Mouse (Mus musculus): ENCODE measurements around the gene Slc31a1. TPM values are rescaled to one million over a fixed set of nuclear protein-coding genes. Genes with fewer than 3 reads are reported as not detected.

Slc31a1 gene
- total RNA-seq (2014; rRNA removed) (88.4 and 91.4 TPM in 2 replicates), polyA plus RNA-seq (2012; rRNA removed) (75.3 and 81.5 TPM in 2 replicates)

DNA sequence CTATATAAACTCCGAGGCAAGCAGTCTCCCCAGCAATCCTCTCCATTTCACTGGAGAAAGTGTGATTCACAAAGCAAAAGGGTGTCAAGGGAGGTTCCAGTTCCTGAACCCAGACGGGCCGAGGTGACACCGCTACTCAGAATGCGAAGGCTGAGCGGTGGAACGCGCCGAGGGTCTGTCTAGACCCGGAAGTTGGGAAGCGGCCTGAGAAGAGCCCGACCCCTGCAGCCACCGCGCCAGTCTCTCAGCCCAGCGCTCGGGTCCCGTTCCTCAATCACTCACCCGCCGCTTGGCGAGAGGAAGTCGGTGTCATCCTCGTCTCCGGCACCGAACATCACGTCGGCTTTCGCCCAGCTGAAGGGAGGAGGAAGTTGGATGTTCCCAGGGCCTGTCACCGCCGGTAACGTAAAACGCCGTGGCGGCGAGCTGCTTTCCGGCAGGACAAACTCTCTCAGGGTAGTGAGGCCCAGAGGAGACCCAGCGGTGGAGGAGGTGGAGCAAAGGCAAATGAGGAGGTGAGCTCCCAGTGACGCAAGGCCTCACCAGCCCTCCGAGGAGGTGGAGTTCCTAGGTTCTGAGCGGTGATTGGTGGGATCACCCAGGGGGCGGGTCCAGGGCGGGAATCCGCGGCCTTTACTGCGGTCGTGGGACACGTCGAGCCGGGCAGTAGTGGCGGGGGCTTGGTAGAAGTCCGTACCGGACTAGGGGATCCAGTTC lies at the start of gene Slc31a1, which contains the start of gene Fkbp15:
Slc31a1 (plus strand) TSS at position 640 of the 717 bp plus-strand sequence.
Fkbp15 (minus strand) TSS at position 461 of the 717 bp plus-strand sequence.
- peak within 1 kb of the TSS; percentile 86 for H3K4me3 ChIP-seq (ENCODE audit: insufficient read depth, low read depth, low read length)
- H3K9ac ChIP-seq (ENCODE audit: low read depth, low read length): peak within 1 kb of the TSS; percentile 81
- peaks cover 4% of the 10 kb centered on the region; the same call in 1 of the 2 replicates for H3K36me3 ChIP-seq (ENCODE audit: control insufficient read depth, insufficient read depth, low read length)
- peak; percentile 97 for DNase-seq (ENCODE audit: extremely low read depth, low read depth, low spot score)
- peak within 1 kb of the TSS; percentile 81 for H3K27ac ChIP-seq (replicated peaks; ENCODE audit: insufficient read depth, low read depth, low read length)
- H3K79me2 ChIP-seq (ENCODE audit: control insufficient read depth, insufficient read depth, low read length): peaks cover 19% of the 10 kb centered on the region; the same call in 1 of the 2 replicates
- H3K4me1 ChIP-seq (ENCODE audit: control insufficient read depth, insufficient read depth, low read length): peaks cover 8% of the 10 kb centered on the region; the same call in 1 of the 2 replicates
- under 1% methylated on average over 51 of the region's 51 CpGs for WGBS
- no peaks in the 10 kb centered on the region for H3K27me3 ChIP-seq (ENCODE audit: control insufficient read depth, insufficient read depth, low read length)
- TF ChIP-seq CTCF (IDR thresholded peaks at IDR 0.05; ENCODE audit: low read depth, low read length) (no peak), POLR2A (IDR thresholded peaks at IDR 0.05; ENCODE audit: extremely low read depth, insufficient read depth, low read length) (peak; percentile 97)

GRCm38 (mm10) chr4:62312821-62313220 lies 47.7 kb upstream of the Slc31a1 start:
- Histone ChIP-seq H3K4me1 (ENCODE audit: control insufficient read depth, insufficient read depth, low read length) (no peaks in the 10 kb centered on the region; the same call in 1 of the 2 replicates), H3K9ac (ENCODE audit: low read depth, low read length) (no peak overlapping the region), H3K36me3 (ENCODE audit: control insufficient read depth, insufficient read depth, low read length) (peaks cover 60% of the 10 kb centered on the region), H3K4me3 (ENCODE audit: insufficient read depth, low read depth, low read length) (no peak overlapping the region), H3K27me3 (ENCODE audit: control insufficient read depth, insufficient read depth, low read length) (no peaks in the 10 kb centered on the region), H3K79me2 (ENCODE audit: control insufficient read depth, insufficient read depth, low read length) (no peaks in the 10 kb centered on the region), H3K27ac (replicated peaks; ENCODE audit: insufficient read depth, low read depth, low read length) (no peak overlapping the region)
- TF ChIP-seq POLR2A (IDR thresholded peaks at IDR 0.05; ENCODE audit: extremely low read depth, insufficient read depth, low read length) (no peak), CTCF (IDR thresholded peaks at IDR 0.05; ENCODE audit: low read depth, low read length) (no peak)
- no peak for DNase-seq (ENCODE audit: extremely low read depth, low read depth, low spot score)
- WGBS: 99% methylated on average over 2 of the region's 2 CpGs

GRCm38 (mm10) chr4:62313641-62314211 lies 46.8 kb upstream of the Slc31a1 start:
- no peak overlapping the region for H3K9ac ChIP-seq (ENCODE audit: low read depth, low read length)
- TF ChIP-seq CTCF (IDR thresholded peaks at IDR 0.05; ENCODE audit: low read depth, low read length) (no peak), POLR2A (IDR thresholded peaks at IDR 0.05; ENCODE audit: extremely low read depth, insufficient read depth, low read length) (no peak)
- H3K4me1 ChIP-seq (ENCODE audit: control insufficient read depth, insufficient read depth, low read length): no peaks in the 10 kb centered on the region; the same call in 1 of the 2 replicates
- no peaks in the 10 kb centered on the region for H3K27me3 ChIP-seq (ENCODE audit: control insufficient read depth, insufficient read depth, low read length)
- H3K4me3 ChIP-seq (ENCODE audit: insufficient read depth, low read depth, low read length): no peak overlapping the region
- DNase-seq (ENCODE audit: extremely low read depth, low read depth, low spot score): no peak
- 0 out of 2 replicates have a peak overlapping the region, but pooled peaks have one; percentile 31 for H3K27ac ChIP-seq (replicated peaks; ENCODE audit: insufficient read depth, low read depth, low read length)
- peaks cover 63% of the 10 kb centered on the region for H3K36me3 ChIP-seq (ENCODE audit: control insufficient read depth, insufficient read depth, low read length)
- no peaks in the 10 kb centered on the region for H3K79me2 ChIP-seq (ENCODE audit: control insufficient read depth, insufficient read depth, low read length)
- WGBS: 81% methylated on average over 9 of the region's 9 CpGs

- H3K4me3 ChIP-seq (ENCODE audit: insufficient read depth, low read depth, low read length): no peak overlapping the region
- DNase-seq (ENCODE audit: extremely low read depth, low read depth, low spot score): no peak
- 97% methylated on average over 3 of the region's 3 CpGs for WGBS
- H3K79me2 ChIP-seq (ENCODE audit: control insufficient read depth, insufficient read depth, low read length): no peaks in the 10 kb centered on the region
- H3K4me1 ChIP-seq (ENCODE audit: control insufficient read depth, insufficient read depth, low read length): no peaks in the 10 kb centered on the region; the same call in 1 of the 2 replicates
- no peaks in the 10 kb centered on the region for H3K27me3 ChIP-seq (ENCODE audit: control insufficient read depth, insufficient read depth, low read length)
- no peak overlapping the region for H3K9ac ChIP-seq (ENCODE audit: low read depth, low read length)
- 0 out of 2 replicates have a peak overlapping the region, but pooled peaks have one; percentile 31 for H3K27ac ChIP-seq (replicated peaks; ENCODE audit: insufficient read depth, low read depth, low read length)
- TF ChIP-seq CTCF (IDR thresholded peaks at IDR 0.05; ENCODE audit: low read depth, low read length) (no peak), POLR2A (IDR thresholded peaks at IDR 0.05; ENCODE audit: extremely low read depth, insufficient read depth, low read length) (no peak)
- peaks cover 71% of the 10 kb centered on the region for H3K36me3 ChIP-seq (ENCODE audit: control insufficient read depth, insufficient read depth, low read length)
Observed at GRCm38 (mm10) chr4:62314516-62314915, 46.0 kb upstream of the Slc31a1 start.

DNA sequence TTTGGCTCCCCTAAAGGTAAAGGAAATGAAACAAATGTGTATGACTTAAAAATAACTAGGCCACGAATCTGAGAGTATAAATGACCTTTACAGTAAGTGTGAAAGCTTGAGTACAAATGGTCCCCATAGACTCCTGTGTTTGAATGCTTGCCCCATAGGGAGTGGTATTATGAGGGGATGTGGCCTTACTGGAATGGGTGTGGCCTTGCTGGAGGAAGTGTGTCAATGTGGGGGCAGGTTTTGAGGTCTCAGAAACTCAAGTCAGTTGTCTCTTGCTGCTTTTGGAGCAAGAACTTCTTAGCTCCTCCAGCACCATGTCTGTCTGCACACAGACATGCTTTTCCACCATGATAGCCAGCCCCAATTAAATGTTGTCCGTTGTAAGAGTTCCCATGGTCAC lies 44.1 kb upstream of the Slc31a1 start:
- TF ChIP-seq CTCF (IDR thresholded peaks at IDR 0.05; ENCODE audit: low read depth, low read length): no peak
- TF ChIP-seq POLR2A (IDR thresholded peaks at IDR 0.05; ENCODE audit: extremely low read depth, insufficient read depth, low read length): no peak
- DNase-seq (ENCODE audit: extremely low read depth, low read depth, low spot score): no peak
- Histone ChIP-seq H3K9ac (ENCODE audit: low read depth, low read length) (no peak overlapping the region), H3K36me3 (ENCODE audit: control insufficient read depth, insufficient read depth, low read length) (peaks cover 81% of the 10 kb centered on the region), H3K27ac (replicated peaks; ENCODE audit: insufficient read depth, low read depth, low read length) (no peak overlapping the region), H3K4me1 (ENCODE audit: control insufficient read depth, insufficient read depth, low read length) (no peaks in the 10 kb centered on the region; the same call in 1 of the 2 replicates), H3K79me2 (ENCODE audit: control insufficient read depth, insufficient read depth, low read length) (no peaks in the 10 kb centered on the region), H3K27me3 (ENCODE audit: control insufficient read depth, insufficient read depth, low read length) (no peaks in the 10 kb centered on the region), H3K4me3 (ENCODE audit: insufficient read depth, low read depth, low read length) (no peak overlapping the region)
- 85% methylated on average over 2 of the region's 2 CpGs for WGBS
